Mouse (Mus musculus): ENCODE results near the gene Sipa1l2.

Sipa1l2 gene

GRCm38 (mm10) chr8:125569533-125570365, at the start of gene Sipa1l2:
Sipa1l2 (minus strand) TSS chr8:125569808.
- DNase-seq (ENCODE audit: low spot score) = peak; percentile 89

- no peak for DNase-seq (ENCODE audit: low spot score)
These were observed 49.1 kb upstream of the Sipa1l2 start for GRCm38 (mm10) chr8:125618543-125619335.

GRCm38 (mm10) chr8:125616935-125617334, 47.3 kb upstream of the Sipa1l2 start:
- DNase-seq (ENCODE audit: low spot score) = no peak

- DNase-seq (ENCODE audit: low spot score) = no peak
These were observed 46.4 kb upstream of the Sipa1l2 start for GRCm38 (mm10) chr8:125616039-125616438.

- DNase-seq (ENCODE audit: low spot score) = no peak
These were observed 43.9 kb upstream of the Sipa1l2 start for GRCm38 (mm10) chr8:125613552-125613951.

- no peak for DNase-seq (ENCODE audit: low spot score)
These were observed 42.4 kb upstream of the Sipa1l2 start for GRCm38 (mm10) chr8:125611799-125612560.

GRCm38 (mm10) chr8:125611024-125611798, 41.6 kb upstream of the Sipa1l2 start:
- DNase-seq (ENCODE audit: low spot score) = no peak

- DNase-seq (ENCODE audit: low spot score) = no peak
These were observed 40.1 kb upstream of the Sipa1l2 start for GRCm38 (mm10) chr8:125609737-125610136.

GRCm38 (mm10) chr8:125607714-125608223, 38.2 kb upstream of the Sipa1l2 start:
- no peak for DNase-seq (ENCODE audit: low spot score)

- no peak for DNase-seq (ENCODE audit: low spot score)
These were observed 37.3 kb upstream of the Sipa1l2 start for GRCm38 (mm10) chr8:125606937-125607336.

- no peak for DNase-seq (ENCODE audit: low spot score)
These were observed 35.4 kb upstream of the Sipa1l2 start for GRCm38 (mm10) chr8:125604817-125605512.

- DNase-seq (ENCODE audit: low spot score) = no peak
These were observed 34.7 kb upstream of the Sipa1l2 start for GRCm38 (mm10) chr8:125604213-125604816.

- no peak for DNase-seq (ENCODE audit: low spot score)
These were observed 33.8 kb upstream of the Sipa1l2 start for GRCm38 (mm10) chr8:125603312-125603840.

GRCm38 (mm10) chr8:125600033-125600686, 30.6 kb upstream of the Sipa1l2 start:
- DNase-seq (ENCODE audit: low spot score) = no peak

- DNase-seq (ENCODE audit: low spot score) = no peak
These were observed 26.2 kb upstream of the Sipa1l2 start for GRCm38 (mm10) chr8:125595571-125596508.

GRCm38 (mm10) chr8:125590363-125590762, 20.8 kb upstream of the Sipa1l2 start:
- DNase-seq (ENCODE audit: low spot score) = no peak

GRCm38 (mm10) chr8:125586587-125586986, 17.0 kb upstream of the Sipa1l2 start:
- DNase-seq (ENCODE audit: low spot score) = no peak

GRCm38 (mm10) chr8:125584276-125584675, 14.7 kb upstream of the Sipa1l2 start:
- DNase-seq (ENCODE audit: low spot score) = no peak
